Mouse (Mus musculus): ENCODE data around the gene Epb41l3. TPM values are rescaled to one million over a fixed set of nuclear protein-coding genes. Genes with fewer than 3 reads are reported as not detected.

The Epb41l3 gene
- polyA plus RNA-seq, 1 experiment from 2014 or later: 140 TPM

DNA sequence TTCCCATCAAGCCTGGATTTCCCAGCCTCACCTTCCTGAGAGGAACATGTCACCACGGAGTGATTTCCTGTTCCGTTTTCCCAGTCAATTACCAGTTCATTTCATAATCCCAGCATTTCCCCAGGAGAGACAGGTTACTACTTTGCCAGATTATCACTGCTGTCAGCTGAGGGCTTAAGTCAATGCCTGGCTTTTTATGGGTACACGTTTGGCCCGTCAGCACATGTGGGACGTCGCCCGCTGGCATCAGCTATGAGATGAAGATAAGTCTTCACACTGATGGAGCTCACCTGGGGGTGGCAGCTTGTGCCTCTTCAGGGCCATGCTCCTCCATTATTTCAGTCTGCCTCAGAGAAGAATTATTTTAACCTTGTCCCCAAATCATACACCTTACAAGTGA, 145.4 kb downstream of the Epb41l3 start:
- no peaks in the 10 kb centered on the region for H3K27me3 ChIP-seq (replicated peaks)
- H3K27ac ChIP-seq (ENCODE audit: poor library complexity, severe bottlenecking): no peak overlapping the region
- H3K9ac ChIP-seq: no peak overlapping the region
- no peak overlapping the region for H3K4me3 ChIP-seq
- 48% methylated on average over 7 of the region's 7 CpGs for WGBS
- peaks cover 47% of the 10 kb centered on the region for H3K4me1 ChIP-seq (replicated peaks)
- H3K9me3 ChIP-seq (replicated peaks): no peaks in the 10 kb centered on the region
- no peak overlapping the region for H3K4me2 ChIP-seq
- ATAC-seq (ENCODE audit: insufficient number of reproducible peaks, low FRiP score): no peak
- peaks cover 18% of the 10 kb centered on the region for H3K36me3 ChIP-seq

DNA sequence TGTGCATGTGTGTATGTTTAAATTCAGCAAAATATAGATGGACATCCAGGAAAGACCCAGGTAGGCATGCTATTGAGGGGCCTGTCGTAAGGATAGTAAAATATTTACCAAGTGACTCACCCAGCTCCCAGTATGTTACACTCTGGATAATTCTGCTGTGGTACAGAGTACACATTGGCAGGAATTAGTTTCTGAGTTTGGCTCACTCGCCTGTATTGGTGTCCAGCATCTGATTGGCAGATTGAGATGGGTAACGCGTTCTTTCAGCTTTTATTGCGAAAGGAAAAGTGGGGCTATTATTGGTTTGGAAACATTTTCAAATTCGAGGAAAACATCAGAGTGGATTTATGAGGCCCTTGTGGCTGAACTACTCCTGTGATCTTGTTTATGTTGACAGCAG, 145.9 kb downstream of the Epb41l3 start:
- 75% methylated on average over 6 of the region's 6 CpGs for WGBS
- Histone ChIP-seq H3K36me3 (peaks cover 18% of the 10 kb centered on the region), H3K4me1 (replicated peaks) (peaks cover 52% of the 10 kb centered on the region), H3K27ac (ENCODE audit: poor library complexity, severe bottlenecking) (no peak overlapping the region), H3K27me3 (replicated peaks) (no peaks in the 10 kb centered on the region), H3K4me3 (no peak overlapping the region), H3K9me3 (replicated peaks) (no peaks in the 10 kb centered on the region), H3K4me2 (no peak overlapping the region), H3K9ac (no peak overlapping the region)
- no peak for ATAC-seq (ENCODE audit: insufficient number of reproducible peaks, low FRiP score)

DNA sequence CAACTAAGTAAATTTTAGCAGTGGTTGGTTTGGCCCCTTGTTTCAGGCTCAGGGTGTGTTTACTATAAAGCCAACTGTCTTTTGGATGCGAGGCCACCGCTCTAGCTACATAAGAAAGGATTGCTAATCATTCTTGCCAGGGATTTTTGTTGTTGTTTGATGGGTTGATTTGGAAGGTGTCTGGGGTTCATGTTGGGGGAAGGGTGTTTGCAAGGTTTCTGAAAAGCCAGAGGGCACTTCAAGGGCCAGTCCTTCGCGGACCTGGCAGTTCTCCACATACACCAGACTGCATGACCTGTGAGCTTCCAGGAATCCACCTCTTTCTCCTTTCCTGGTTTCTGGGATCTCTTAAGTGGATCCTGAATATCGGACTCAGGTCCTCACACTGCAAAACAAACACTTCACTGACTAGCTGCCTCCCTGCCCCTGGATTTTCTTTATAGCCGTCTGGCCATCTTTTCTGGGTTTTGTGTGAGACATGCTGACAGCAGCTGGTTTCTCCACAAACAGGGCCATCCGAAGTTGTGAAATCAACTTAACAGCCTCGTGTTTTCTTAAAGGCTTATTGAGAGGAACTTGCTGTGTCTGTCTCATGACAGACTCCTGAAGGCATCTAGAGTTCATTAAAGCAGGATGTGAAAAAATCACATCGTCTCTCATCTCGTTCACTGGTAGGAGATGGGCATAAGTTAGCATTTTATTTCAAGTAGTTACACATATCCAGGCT, 146.6 kb downstream of the Epb41l3 start:
- Histone ChIP-seq H3K27me3 (replicated peaks) (no peaks in the 10 kb centered on the region), H3K4me2 (0 out of 2 replicates have a peak overlapping the region, but pooled peaks have one; percentile 3), H3K36me3 (peaks cover 16% of the 10 kb centered on the region), H3K4me1 (replicated peaks) (peaks cover 60% of the 10 kb centered on the region), H3K9me3 (replicated peaks) (no peaks in the 10 kb centered on the region), H3K4me3 (no peak overlapping the region), H3K9ac (peak overlapping the region; percentile 44), H3K27ac (ENCODE audit: poor library complexity, severe bottlenecking) (0 out of 2 replicates have a peak overlapping the region, but pooled peaks have one; percentile 30)
- WGBS: 21% methylated on average over 10 of the region's 10 CpGs
- ATAC-seq (ENCODE audit: insufficient number of reproducible peaks, low FRiP score): no peak

DNA sequence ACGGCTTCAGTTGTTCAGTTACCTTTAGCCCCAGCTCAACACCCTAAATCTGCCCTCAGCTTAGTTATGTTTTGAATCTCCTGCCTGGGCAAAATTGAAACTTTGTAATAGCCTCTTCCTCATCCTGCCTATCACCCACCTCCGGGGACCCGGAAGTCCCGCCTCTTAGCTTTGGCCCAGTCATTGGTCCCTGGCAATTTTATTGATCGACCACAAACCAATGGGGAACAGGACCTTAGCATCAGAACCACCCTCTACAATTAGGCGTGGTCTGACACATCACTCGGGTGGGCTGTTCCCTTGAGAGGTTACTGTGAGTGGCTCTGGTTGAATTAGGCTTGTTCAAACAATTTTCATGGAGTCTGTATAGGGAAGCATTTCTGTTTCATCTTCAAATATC, 150.5 kb downstream of the Epb41l3 start:
- 81% methylated on average over 7 of the region's 7 CpGs for WGBS
- Histone ChIP-seq H3K27ac (ENCODE audit: poor library complexity, severe bottlenecking) (no peak overlapping the region), H3K4me1 (replicated peaks) (peaks cover 64% of the 10 kb centered on the region)

GRCm38 (mm10) chr17:69227426-69228014, 152.0 kb downstream of the Epb41l3 start:
- Histone ChIP-seq H3K4me2 (peak overlapping the region; percentile 54), H3K27ac (ENCODE audit: poor library complexity, severe bottlenecking) (peak overlapping the region; percentile 78), H3K9me3 (replicated peaks) (no peaks in the 10 kb centered on the region), H3K4me3 (no peak overlapping the region), H3K9ac (no peak overlapping the region), H3K36me3 (0 out of 2 replicates have a peak, but pooled peaks cover 6% of the 10 kb centered on the region), H3K27me3 (replicated peaks) (no peaks in the 10 kb centered on the region), H3K4me1 (replicated peaks) (peaks cover 48% of the 10 kb centered on the region)
- ATAC-seq (ENCODE audit: insufficient number of reproducible peaks, low FRiP score): peak; percentile 45
- 27% methylated on average over 9 of the region's 9 CpGs for WGBS

More for the DNA sequence above, 150.5 kb downstream of the Epb41l3 start:
- no peak overlapping the region for H3K9ac ChIP-seq
- H3K36me3 ChIP-seq: 0 out of 2 replicates have a peak, but pooled peaks cover 6% of the 10 kb centered on the region
- H3K27me3 ChIP-seq (replicated peaks): no peaks in the 10 kb centered on the region
- no peaks in the 10 kb centered on the region for H3K9me3 ChIP-seq (replicated peaks)
- no peak for ATAC-seq (ENCODE audit: insufficient number of reproducible peaks, low FRiP score)
- no peak overlapping the region for H3K4me3 ChIP-seq
- H3K4me2 ChIP-seq: no peak overlapping the region

DNA sequence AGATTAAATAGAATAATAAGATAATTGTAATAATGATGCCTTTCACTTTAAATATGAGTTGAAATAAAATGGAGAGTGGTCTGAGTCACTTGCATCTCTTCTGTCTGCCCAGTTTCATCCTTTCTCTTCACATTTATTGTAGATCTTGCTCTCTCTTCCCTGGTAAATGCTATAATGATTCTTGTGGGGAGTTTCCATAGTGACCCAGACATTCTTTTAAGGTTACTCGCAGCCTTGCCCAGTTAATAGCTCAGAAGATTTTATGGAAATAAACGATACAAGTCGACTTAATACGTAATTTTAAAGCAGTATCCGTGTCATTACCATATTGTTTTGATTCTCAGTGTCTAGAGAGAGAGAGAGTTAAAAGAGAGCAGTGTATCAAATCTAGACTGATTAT, 154.0 kb downstream of the Epb41l3 start:
- H3K9ac ChIP-seq: no peak overlapping the region
- no peak for ATAC-seq (ENCODE audit: insufficient number of reproducible peaks, low FRiP score)
- H3K4me1 ChIP-seq (replicated peaks): peaks cover 31% of the 10 kb centered on the region
- H3K4me2 ChIP-seq: no peak overlapping the region
- H3K27me3 ChIP-seq (replicated peaks): no peaks in the 10 kb centered on the region
- no peak overlapping the region for H3K4me3 ChIP-seq
- no peaks in the 10 kb centered on the region for H3K9me3 ChIP-seq (replicated peaks)
- 76% methylated on average over 5 of the region's 5 CpGs for WGBS
- no peak overlapping the region for H3K27ac ChIP-seq (ENCODE audit: poor library complexity, severe bottlenecking)
- H3K36me3 ChIP-seq: no peaks in the 10 kb centered on the region

DNA sequence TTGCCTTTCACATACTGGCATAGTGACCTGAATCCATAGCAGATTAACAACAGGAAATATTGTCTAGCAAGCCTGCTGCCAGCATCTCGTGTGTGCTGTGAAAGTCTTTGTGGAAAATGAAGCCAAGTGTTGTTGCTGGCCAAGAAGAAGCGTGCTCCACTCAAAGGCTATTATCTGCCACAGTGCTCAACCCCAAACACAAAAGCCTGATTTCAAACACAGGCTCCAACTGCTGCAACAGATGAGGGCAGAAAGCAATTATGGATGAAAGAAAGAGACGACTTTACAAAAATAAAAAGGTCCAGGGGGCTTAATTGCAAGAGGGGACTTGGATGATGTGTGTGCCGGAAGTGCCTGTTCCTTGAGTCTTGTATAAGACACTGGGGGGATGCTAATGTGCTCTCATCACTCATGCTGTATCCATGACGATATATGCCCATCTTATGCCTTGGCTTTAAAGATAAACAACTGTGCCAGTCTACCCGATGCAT, 154.7 kb downstream of the Epb41l3 start:
- H3K4me3 ChIP-seq: no peak overlapping the region
- H3K4me2 ChIP-seq: no peak overlapping the region
- peaks cover 29% of the 10 kb centered on the region for H3K4me1 ChIP-seq (replicated peaks)
- H3K9me3 ChIP-seq (replicated peaks): no peaks in the 10 kb centered on the region
- no peak for ATAC-seq (ENCODE audit: insufficient number of reproducible peaks, low FRiP score)
- H3K9ac ChIP-seq: no peak overlapping the region
- H3K27me3 ChIP-seq (replicated peaks): no peaks in the 10 kb centered on the region
- WGBS: 64% methylated on average over 6 of the region's 6 CpGs
- H3K36me3 ChIP-seq: no peaks in the 10 kb centered on the region
- H3K27ac ChIP-seq (ENCODE audit: poor library complexity, severe bottlenecking): no peak overlapping the region

DNA sequence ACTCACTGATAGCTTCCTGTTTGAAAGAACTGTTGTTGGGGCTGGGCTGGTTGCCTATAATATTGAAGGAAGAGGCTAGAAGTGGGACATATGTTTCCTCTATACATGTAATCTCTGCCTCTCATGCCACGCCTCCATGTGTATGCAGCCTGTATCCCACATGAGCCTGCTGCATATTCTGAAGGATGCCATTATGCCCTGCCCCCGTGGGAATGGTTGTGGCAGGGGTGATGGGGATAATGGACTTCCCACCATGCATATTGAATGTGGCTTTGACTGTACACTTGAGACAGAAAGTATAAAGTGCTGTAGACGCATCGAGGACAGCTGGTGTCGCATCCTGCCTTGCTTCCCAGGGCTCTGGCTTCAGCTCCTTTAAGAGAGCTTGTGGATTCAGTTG, 155.9 kb downstream of the Epb41l3 start:
- no peak for ATAC-seq (ENCODE audit: insufficient number of reproducible peaks, low FRiP score)
- Histone ChIP-seq H3K27ac (ENCODE audit: poor library complexity, severe bottlenecking) (no peak overlapping the region), H3K4me3 (no peak overlapping the region), H3K9ac (no peak overlapping the region), H3K27me3 (replicated peaks) (no peaks in the 10 kb centered on the region), H3K9me3 (replicated peaks) (no peaks in the 10 kb centered on the region), H3K4me2 (no peak overlapping the region), H3K36me3 (no peaks in the 10 kb centered on the region), H3K4me1 (replicated peaks) (peaks cover 21% of the 10 kb centered on the region)
- WGBS: 79% methylated on average over 5 of the region's 5 CpGs

- Histone ChIP-seq H3K4me3 (no peak overlapping the region), H3K4me2 (no peak overlapping the region), H3K9me3 (replicated peaks) (no peaks in the 10 kb centered on the region), H3K36me3 (peaks cover 15% of the 10 kb centered on the region), H3K9ac (no peak overlapping the region), H3K4me1 (replicated peaks) (no peaks in the 10 kb centered on the region), H3K27ac (ENCODE audit: poor library complexity, severe bottlenecking) (no peak overlapping the region), H3K27me3 (replicated peaks) (no peaks in the 10 kb centered on the region)
- no peak for ATAC-seq (ENCODE audit: insufficient number of reproducible peaks, low FRiP score)
- 87% methylated on average over 3 of the region's 3 CpGs for WGBS
Observed at GRCm38 (mm10) chr17:69237172-69237571, 161.7 kb downstream of the Epb41l3 start.

DNA sequence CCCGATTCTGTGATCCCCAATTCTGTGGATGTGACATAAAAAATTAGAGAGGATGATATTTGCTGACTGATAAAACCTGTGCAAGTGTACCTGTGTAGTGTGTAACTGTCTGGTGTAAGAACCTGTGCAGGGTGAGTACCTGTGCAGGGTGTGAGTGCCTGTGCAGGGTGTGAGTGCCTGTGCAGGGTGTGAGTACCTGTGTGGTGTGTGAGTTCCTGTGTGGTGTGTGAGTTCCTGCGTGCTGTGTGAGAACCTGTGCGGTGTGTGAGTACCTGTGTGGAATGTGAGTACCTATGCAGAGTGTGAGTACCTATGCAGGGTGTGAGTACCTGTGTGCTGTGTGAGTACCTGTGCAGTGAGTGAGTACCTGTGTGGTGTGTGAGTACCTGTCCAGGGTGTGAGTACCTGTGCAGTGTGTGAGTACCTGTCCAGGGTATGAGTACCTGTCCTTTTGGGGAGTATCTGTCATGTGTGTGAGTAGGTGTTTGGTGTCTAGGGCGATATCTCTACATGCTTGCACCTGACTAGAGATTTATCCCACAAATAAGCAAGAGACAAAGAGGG, 163.4 kb downstream of the Epb41l3 start:
- H3K4me2 ChIP-seq: no peak overlapping the region
- ATAC-seq (ENCODE audit: insufficient number of reproducible peaks, low FRiP score): no peak
- peaks cover 19% of the 10 kb centered on the region for H3K36me3 ChIP-seq
- H3K27me3 ChIP-seq (replicated peaks): no peaks in the 10 kb centered on the region
- H3K4me3 ChIP-seq: no peak overlapping the region
- H3K27ac ChIP-seq (ENCODE audit: poor library complexity, severe bottlenecking): no peak overlapping the region
- no peaks in the 10 kb centered on the region for H3K4me1 ChIP-seq (replicated peaks)
- 89% methylated on average over 4 of the region's 4 CpGs for WGBS
- no peaks in the 10 kb centered on the region for H3K9me3 ChIP-seq (replicated peaks)
- no peak overlapping the region for H3K9ac ChIP-seq

DNA sequence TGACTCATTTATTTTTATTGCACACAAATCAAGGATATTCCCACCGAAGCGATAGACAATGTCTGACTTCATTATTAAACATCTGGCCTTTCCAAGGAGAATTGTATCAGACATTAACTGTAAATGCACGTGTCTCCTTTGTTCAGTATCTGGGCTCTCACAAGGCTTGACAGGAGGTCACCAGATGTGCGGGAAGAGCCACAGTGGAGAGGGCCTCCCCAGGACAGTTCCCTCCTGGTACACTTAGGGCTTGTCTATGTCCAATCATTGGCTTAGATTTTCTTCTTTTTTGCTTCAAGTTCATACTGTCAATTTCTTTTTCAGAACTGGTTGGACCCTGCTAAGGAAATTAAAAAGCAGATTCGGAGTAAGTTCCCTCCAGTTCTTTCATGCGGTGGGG, 163.9 kb downstream of the Epb41l3 start:
- ATAC-seq (ENCODE audit: insufficient number of reproducible peaks, low FRiP score): no peak
- Histone ChIP-seq H3K4me3 (no peak overlapping the region), H3K27ac (ENCODE audit: poor library complexity, severe bottlenecking) (no peak overlapping the region), H3K9ac (no peak overlapping the region), H3K4me2 (no peak overlapping the region), H3K36me3 (peaks cover 22% of the 10 kb centered on the region), H3K27me3 (replicated peaks) (no peaks in the 10 kb centered on the region), H3K9me3 (replicated peaks) (no peaks in the 10 kb centered on the region), H3K4me1 (replicated peaks) (no peaks in the 10 kb centered on the region)
- 84% methylated on average over 6 of the region's 6 CpGs for WGBS

All from heart, embryonic 12.5 days (tissue).